Mouse (Mus musculus) midbrain, embryonic 10.5 days (tissue): ENCODE results near the gene Rbm20. TPM values are rescaled to one million over a fixed set of nuclear protein-coding genes. Genes with fewer than 3 reads are reported as not detected.

ENCODE experiments used
- DNase-seq: peaks from one replicate; pipeline ENCODE4 v3.0.0-alpha.2; 2017; ENCODE audit warnings: low spot score
- H3K27ac ChIP-seq: fragments of 300-500 bp; sonication (generic); replicated peaks from 2 replicates; pipeline ENCODE4 v1.5.1; 2016; ENCODE audit warnings: mild to moderate bottlenecking
- H3K27me3 ChIP-seq: fragments of 300-500 bp; sonication (generic); 2 replicates; pipeline ENCODE4 v1.6.1; 2016; ENCODE audit warnings: low read depth, mild to moderate bottlenecking; ENCODE audit not compliant: poor library complexity, severe bottlenecking
- H3K36me3 ChIP-seq: fragments of 300-500 bp; sonication (generic); 2 replicates; pipeline ENCODE4 v1.6.1; 2016; ENCODE audit warnings: mild to moderate bottlenecking, moderate library complexity
- H3K4me1 ChIP-seq: fragments of 300-500 bp; sonication (generic); 2 replicates; pipeline ENCODE4 v1.6.1; 2016
- H3K4me3 ChIP-seq: fragments of 300-500 bp; sonication (generic); 2 replicates; pipeline ENCODE4 v1.5.1; 2016; ENCODE audit warnings: mild to moderate bottlenecking, moderate library complexity
- H3K9me3 ChIP-seq: fragments of 300-500 bp; sonication (generic); replicated peaks from 2 replicates; pipeline ENCODE4 v1.6.1; 2016; ENCODE audit warnings: mild to moderate bottlenecking
- WGBS: fragments of 180-500 bp; shearing (Covaris S2); methylation state at CpG from one replicate; pipeline ENCODE4 v1.1.7; 2016; 5-methylcytosine and 5-hydroxymethylcytosine counted together
- polyA plus RNA-seq: library from polyadenylated mRNA; unstranded; fragments of >200 nt; fragmentation: Nextera tagmentation; extraction: Ambion mirVana; gene quantifications from 2 replicates; pipeline ENCODE4 v1.2.1, GENCODE M21; 2016

Gene Rbm20
- polyA plus RNA-seq, 1 experiment from 2014 or later: 0.75 TPM

DNA sequence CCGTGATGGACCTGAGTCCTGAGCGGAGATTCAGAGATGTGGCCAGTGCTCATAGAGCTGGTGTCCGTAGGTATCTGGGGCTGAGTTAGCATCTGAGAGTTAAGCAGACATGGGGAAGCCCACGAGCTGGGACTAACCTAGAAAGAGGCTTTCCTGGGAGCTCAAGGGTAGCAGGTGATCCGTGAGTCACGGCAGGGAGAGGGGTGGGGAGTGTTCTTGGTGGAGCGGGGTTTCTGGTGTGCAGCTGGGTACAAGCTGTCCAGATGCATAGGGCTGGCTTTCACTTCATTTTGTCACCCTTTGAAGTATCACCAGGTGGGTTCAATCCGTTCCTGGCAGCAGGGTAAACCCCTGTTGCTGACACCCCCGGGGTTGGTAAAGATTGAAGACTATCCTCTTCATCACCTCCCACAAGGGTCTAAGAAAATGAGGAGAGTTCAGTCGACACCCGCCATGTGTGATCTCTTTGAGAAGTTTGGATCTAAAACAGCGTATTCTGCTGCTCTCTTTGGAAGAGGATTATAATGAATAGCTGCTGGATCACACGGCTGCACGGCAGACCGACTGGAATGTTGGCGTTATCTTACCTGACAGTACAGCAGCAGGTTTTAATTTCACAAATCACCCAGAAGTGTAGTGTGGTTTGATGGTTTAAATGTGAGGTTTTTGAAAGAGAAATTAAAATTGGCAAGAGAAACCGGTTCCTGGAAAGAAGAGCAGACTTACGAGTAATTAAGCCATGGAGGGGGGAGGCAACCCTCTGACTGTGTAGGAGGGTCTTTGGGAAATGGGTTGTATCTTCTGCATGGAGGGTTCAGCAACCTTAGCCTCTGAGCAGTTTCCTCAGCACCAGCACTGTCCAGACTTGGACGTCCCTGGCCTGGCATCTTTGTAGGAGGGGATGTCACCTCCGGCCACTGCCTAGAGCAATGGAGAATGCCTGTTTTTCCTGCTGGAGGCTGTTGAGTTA lies 114.9 kb downstream of the Rbm20 start:
- no peaks in the 10 kb centered on the region for H3K36me3 ChIP-seq
- H3K4me3 ChIP-seq: no peak overlapping the region
- no peak overlapping the region for H3K27ac ChIP-seq
- 87% methylated on average over 20 of the region's 20 CpGs for WGBS
- H3K9me3 ChIP-seq: no peaks in the 10 kb centered on the region
- DNase-seq: no peak
- H3K4me1 ChIP-seq: no peaks in the 10 kb centered on the region
- peaks cover 20% of the 10 kb centered on the region; the same call in 1 of the 2 replicates for H3K27me3 ChIP-seq

DNA sequence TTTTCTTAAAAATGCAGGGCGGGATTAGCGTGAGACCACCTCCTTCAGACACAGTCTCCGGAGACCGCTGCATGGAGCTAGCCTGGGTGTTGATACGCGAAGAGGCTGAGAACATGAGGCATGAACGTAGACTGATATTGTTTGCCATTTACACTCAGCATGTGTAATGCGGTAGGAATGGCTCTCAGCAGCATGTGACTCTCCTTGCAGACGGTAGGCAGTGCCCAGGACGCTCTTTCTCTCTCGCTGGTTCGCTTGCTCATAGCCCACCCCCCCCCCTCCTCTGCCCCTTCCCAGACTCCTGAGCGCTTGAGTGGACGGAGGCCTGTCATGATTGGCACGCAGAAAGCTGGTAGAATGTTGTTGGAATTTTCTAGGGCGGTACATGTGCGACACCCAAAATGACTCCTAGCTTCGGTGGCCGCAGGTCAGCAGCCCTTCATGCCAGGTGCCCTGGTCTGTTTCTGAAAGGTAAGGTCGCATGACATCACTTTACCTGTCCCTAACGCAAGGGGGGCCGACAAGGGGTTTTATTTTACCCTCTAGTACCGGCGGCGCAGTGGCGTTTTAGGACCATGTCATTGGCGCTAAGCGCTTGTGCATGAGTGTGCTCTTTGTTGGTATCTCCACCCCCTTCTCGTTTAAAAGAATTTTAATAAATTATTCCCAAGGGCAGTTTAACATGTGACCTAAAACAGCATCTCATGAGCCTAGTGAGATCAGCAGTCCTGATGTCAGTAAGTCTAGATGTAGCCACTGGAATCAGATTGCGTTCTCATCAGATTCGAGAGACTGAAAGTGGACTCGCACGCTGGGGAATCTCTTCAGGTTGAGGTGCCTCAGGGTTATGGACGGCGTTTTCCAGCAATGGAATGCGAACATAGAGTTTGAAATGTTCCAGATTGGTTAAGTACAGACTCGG lies 116.1 kb downstream of the Rbm20 start:
- H3K4me1 ChIP-seq: no peaks in the 10 kb centered on the region
- no peaks in the 10 kb centered on the region for H3K9me3 ChIP-seq
- H3K36me3 ChIP-seq: no peaks in the 10 kb centered on the region
- no peak overlapping the region for H3K27ac ChIP-seq
- H3K4me3 ChIP-seq: no peak overlapping the region
- DNase-seq: no peak
- peaks cover 19% of the 10 kb centered on the region; the same call in 1 of the 2 replicates for H3K27me3 ChIP-seq
- 89% methylated on average over 37 of the region's 37 CpGs for WGBS

DNA sequence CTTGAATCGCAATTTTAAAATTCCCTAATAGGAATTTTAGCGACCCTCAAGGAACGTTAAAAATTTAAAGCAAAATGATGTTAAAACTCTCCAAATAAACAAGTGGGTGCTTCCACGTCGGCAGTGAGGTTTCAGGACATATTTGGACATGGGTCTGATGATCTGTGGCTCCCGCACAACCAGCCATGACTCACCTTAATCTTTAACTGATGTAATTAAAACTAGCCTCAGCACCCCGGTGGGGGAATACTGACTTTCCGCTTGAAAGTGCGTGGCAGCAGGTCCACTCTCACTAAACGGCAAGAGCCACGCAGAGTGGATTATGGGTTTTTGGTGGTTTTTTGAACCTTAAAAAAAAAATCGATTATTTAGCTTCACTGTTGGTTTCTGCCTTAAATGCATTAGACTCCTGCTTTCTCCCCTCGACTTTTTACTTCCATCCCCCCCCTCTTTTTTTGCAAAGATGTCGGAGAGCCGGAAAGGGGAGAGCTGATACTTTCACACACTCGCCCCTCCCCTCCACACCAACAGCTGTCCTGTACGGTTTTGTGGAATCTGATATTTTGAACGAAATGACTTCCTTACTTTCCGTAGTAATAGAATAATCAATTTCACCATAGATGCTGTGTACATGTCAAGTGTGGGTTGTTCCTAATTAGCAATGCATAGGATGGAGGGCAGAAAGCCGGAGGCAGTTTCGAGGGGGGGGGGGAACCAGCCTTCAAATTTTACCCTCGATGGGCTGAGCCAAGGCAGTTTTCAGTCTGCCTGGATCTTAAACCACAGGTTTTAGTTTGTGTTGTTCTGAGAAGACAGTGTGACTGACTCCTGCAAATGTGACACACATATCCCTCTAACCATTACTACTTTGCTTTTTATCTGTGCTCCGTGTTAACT lies 117.1 kb downstream of the Rbm20 start:
- H3K27me3 ChIP-seq: peaks cover 11% of the 10 kb centered on the region; the same call in 1 of the 2 replicates
- DNase-seq: no peak
- no peaks in the 10 kb centered on the region for H3K36me3 ChIP-seq
- 89% methylated on average over 23 of the region's 23 CpGs for WGBS
- H3K27ac ChIP-seq: no peak overlapping the region
- no peak overlapping the region for H3K4me3 ChIP-seq
- no peaks in the 10 kb centered on the region for H3K4me1 ChIP-seq
- H3K9me3 ChIP-seq: no peaks in the 10 kb centered on the region

DNA sequence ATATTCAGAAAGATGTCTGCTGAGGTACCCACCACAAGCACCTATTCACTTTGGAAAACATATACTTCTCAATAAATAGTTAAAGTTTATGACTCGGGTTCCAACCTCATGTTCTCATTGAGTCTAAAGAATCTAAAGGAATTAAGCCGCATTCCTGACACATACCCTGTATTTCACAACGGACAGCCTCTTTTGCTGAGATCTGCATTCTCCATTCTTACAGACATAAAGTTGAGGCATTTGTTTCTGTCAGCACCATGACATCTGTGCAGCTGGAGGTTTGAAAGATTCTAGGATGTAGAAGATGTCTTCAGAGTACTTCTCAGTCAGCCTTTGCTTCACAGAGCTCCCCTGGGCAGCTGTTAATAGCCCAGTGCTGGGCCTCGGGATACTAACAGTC lies 117.9 kb downstream of the Rbm20 start:
- Histone ChIP-seq H3K36me3 (no peaks in the 10 kb centered on the region), H3K4me3 (no peak overlapping the region), H3K4me1 (no peaks in the 10 kb centered on the region), H3K9me3 (no peaks in the 10 kb centered on the region), H3K27me3 (0 out of 2 replicates have a peak, but pooled peaks cover 7% of the 10 kb centered on the region), H3K27ac (no peak overlapping the region)
- WGBS: 90% methylated on average over 4 of the region's 4 CpGs
- no peak for DNase-seq

DNA sequence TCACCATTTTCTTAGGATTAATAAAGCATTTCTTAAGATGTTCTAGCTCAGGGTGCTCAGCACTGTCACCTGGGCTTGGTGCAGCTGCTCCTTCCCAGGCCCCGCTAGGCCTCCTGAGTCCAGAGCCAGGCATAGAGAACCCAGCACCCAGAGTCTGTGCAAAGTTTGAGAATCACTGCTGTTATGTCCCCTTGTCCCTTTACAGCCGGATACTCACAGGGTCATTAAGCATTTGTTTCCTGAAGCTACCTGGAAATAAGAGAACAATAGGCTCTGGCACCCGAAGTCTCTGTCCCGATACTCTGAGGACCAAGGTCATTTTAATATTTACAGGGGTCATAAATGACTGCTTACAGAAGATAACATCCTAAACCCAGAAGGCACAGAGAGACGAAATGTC lies 118.9 kb downstream of the Rbm20 start:
- H3K4me1 ChIP-seq: peaks cover 4% of the 10 kb centered on the region; the same call in 1 of the 2 replicates

DNA sequence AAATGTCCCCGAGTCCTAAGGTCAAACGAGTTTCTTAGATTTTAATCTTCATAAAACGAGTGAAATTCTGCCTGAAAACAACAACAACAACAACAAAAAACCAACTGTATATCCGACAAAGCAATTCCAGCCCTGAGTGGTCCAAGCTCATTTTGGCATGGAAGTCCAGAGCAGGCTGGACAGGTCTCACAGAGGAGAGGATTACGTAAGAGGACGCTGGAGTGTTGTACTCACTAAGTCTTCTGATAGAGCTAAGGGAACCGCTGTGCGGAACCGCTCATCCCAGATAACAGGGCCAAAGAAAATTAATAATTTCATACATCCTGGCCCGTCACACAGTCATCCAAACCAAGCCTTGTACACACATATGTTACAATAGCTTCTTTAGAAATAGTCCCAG lies 120.7 kb downstream of the Rbm20 start:
- Histone ChIP-seq H3K27me3 (no peaks in the 10 kb centered on the region), H3K36me3 (no peaks in the 10 kb centered on the region), H3K9me3 (no peaks in the 10 kb centered on the region), H3K4me1 (peaks cover 4% of the 10 kb centered on the region; the same call in 1 of the 2 replicates), H3K27ac (no peak overlapping the region), H3K4me3 (no peak overlapping the region)
- 90% methylated on average over 10 of the region's 10 CpGs for WGBS
- DNase-seq: no peak

More for the DNA sequence above, 118.9 kb downstream of the Rbm20 start:
- Histone ChIP-seq H3K4me3 (no peak overlapping the region), H3K27ac (no peak overlapping the region), H3K9me3 (no peaks in the 10 kb centered on the region), H3K36me3 (no peaks in the 10 kb centered on the region), H3K27me3 (0 out of 2 replicates have a peak, but pooled peaks cover 7% of the 10 kb centered on the region)
- 90% methylated on average over 5 of the region's 5 CpGs for WGBS
- no peak for DNase-seq

DNA sequence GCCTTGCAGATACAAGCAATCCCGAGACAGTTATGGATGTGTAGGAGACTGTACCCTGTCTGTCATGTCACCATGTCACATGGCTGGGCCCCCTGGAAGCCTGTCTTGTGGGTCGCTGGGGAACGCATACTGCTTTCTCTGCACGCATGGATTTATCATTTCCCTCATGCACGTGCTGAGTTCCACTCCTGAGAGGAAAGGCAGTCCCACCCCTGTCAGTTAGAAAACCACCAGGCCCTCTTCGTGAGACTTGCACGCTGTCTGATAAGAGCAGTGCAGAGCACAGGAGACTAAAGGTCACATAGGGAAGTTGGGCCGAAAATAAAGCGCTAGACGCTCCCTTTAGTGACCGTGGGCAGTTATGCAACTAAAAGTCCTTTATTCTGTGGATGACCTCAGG lies 122.8 kb downstream of the Rbm20 start:
- Histone ChIP-seq H3K27me3 (no peaks in the 10 kb centered on the region), H3K4me3 (no peak overlapping the region), H3K27ac (no peak overlapping the region), H3K36me3 (no peaks in the 10 kb centered on the region), H3K4me1 (peaks cover 4% of the 10 kb centered on the region; the same call in 1 of the 2 replicates), H3K9me3 (no peaks in the 10 kb centered on the region)
- 88% methylated on average over 11 of the region's 11 CpGs for WGBS
- no peak for DNase-seq

DNA sequence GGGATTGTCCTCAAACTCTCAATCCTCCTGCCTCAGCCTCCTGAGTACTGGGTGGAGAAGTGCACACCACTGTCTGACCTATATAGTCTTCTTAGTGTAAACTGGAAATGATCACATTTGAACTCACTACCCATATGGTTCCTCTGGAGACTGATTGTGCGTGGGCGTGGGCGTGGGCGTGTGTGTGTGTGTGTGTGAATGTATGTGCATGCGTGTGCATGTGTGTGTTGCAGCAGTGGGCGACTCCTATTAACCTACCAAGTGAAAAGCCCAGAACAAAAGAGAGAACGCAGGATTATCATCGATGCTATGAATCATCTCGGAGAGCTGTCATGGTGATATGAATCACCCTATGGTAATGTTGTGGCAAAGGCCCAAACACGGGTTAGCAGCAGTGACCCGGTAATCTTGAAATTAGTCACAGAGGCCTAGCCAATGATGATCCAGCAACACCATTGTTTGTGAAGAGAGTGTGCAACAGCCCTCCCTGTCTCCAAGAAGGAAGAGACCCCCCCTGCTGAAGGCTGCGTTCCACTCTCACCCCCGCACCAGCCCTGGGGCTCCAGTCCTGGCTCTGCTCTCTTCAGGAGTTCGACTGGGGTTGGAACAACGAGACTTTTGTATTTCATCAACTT lies 123.4 kb downstream of the Rbm20 start:
- Histone ChIP-seq H3K4me1 (peaks cover 4% of the 10 kb centered on the region; the same call in 1 of the 2 replicates), H3K36me3 (no peaks in the 10 kb centered on the region), H3K27ac (no peak overlapping the region), H3K4me3 (no peak overlapping the region), H3K9me3 (no peaks in the 10 kb centered on the region), H3K27me3 (no peaks in the 10 kb centered on the region)
- 90% methylated on average over 15 of the region's 15 CpGs for WGBS
- DNase-seq: no peak

DNA sequence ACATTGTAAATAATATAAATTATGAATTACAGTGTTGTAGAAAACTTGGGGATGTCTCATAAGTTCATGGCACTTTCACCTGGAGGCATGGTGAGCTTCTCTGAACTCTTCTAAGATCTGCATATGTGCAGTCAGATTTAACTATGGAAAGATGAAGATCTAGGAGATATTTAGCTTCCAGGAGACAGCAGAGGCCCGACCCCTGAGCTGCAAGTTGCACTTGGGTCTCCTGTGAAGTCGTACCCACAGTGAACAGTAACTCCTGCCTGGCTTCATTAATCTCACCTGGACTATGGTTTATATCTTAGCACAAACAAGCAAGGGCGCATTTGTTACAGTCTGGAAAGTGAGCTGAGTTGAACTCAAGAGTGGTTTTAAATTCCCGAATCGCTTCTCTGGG lies 124.3 kb downstream of the Rbm20 start:
- no peaks in the 10 kb centered on the region for H3K9me3 ChIP-seq
- DNase-seq: no peak
- no peaks in the 10 kb centered on the region for H3K27me3 ChIP-seq
- H3K27ac ChIP-seq: no peak overlapping the region
- peaks cover 7% of the 10 kb centered on the region for H3K4me1 ChIP-seq
- no peak overlapping the region for H3K4me3 ChIP-seq
- no peaks in the 10 kb centered on the region for H3K36me3 ChIP-seq
- 92% methylated on average over 5 of the region's 5 CpGs for WGBS

DNA sequence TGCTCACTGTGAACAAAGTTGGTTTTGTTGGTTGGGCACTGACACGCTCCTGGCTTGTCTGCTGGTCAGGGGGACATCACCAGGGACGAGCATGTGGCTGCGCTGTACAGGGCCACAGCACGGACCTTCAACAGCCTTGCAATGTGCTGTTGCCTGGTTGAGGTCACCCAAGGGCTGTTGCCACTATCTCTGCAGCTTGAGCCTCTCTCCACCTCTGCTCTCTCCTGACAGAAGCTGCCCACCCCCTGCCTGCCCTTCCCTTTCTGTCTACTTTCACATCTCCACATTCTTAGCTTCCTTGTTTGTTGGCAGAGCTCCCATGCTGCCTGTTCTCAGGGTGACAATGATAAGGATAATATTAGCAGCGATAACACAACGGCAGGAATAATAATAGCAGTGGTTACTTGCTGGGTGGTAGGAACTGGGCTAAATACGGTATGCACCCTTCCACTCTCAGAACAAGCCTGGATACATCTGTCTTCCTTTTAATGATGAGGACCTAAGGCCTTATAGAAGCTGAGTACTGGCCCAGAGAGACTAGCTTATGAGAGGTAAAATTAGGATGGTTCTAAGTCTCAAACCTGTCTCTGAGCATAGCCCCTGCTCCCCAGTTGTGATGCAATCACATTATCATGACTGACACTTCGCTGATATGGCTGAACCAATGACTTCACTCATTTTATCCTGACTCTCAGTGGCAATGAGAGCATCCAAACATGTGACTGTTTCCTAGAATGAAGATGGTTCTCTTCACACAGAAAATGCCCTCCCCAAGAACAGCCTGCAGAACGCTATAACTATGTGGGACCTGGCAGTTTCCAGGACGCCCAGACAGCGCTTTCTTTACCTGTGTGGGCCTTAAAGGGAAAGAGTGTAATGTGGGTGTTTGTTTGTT lies 124.9 kb downstream of the Rbm20 start:
- H3K27me3 ChIP-seq: no peaks in the 10 kb centered on the region
- WGBS: 87% methylated on average over 11 of the region's 11 CpGs
- peaks cover 7% of the 10 kb centered on the region for H3K4me1 ChIP-seq

DNA sequence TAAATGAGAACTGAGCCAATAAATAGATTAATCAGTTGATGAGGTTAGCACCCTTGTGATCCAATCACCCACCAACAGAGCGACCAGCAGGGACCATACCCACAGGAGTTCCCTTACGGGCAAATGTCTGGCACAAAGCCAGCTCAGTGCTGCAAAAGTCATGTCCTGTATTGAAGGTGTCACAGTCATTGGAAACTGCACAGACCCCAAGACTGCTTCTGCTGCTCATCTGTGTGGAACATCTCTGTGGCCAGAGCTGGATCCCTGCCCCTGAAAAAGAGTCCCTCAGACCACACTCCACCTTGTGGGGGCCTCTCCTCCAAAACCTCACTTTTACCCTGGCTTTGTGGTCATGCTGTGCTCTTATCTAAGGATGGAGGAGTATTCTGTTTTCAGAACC lies 126.8 kb downstream of the Rbm20 start:
- 94% methylated on average over 2 of the region's 2 CpGs for WGBS
- H3K36me3 ChIP-seq: no peaks in the 10 kb centered on the region
- no peaks in the 10 kb centered on the region for H3K27me3 ChIP-seq
- H3K9me3 ChIP-seq: no peaks in the 10 kb centered on the region
- no peak overlapping the region for H3K27ac ChIP-seq
- no peak for DNase-seq
- peaks cover 7% of the 10 kb centered on the region for H3K4me1 ChIP-seq
- no peak overlapping the region for H3K4me3 ChIP-seq

More for the DNA sequence above, 124.9 kb downstream of the Rbm20 start:
- Histone ChIP-seq H3K27ac (no peak overlapping the region), H3K4me3 (no peak overlapping the region), H3K36me3 (no peaks in the 10 kb centered on the region), H3K9me3 (no peaks in the 10 kb centered on the region)
- no peak for DNase-seq
